Mouse (Mus musculus) MEL (cell line): Measurements from ENCODE around the gene Cep55. TPM values are rescaled to one million over a fixed set of nuclear protein-coding genes. Genes with fewer than 3 reads are reported as not detected.

ENCODE experiments used
- DNase-seq: peaks from one replicate; pipeline ENCODE4 v3.0.0; 2011; ENCODE audit warnings: low read depth, low spot score
- H3K27ac ChIP-seq: 2 replicates; pipeline ENCODE4 v1.5.1; 2012; ENCODE audit warnings: low read depth, mild to moderate bottlenecking, control low read depth, low read length, moderate library complexity; ENCODE audit not compliant: control insufficient read depth
- H3K27me3 ChIP-seq, 2 experiments: fragments of 150-350 bp in 1 of 2; sonication (generic) in 1 of 2; 2 replicates each; pipeline ENCODE4 v1.6.1; 2012; ENCODE audit warnings: low read length in 2 of 2, mild to moderate bottlenecking in 2 of 2, improper control_type of control experiment in 1 of 2, moderate library complexity in 1 of 2; ENCODE audit not compliant: insufficient read depth in 2 of 2, control insufficient read depth in 1 of 2
- H3K36me3 ChIP-seq, 2 experiments: 2 replicates each; pipeline ENCODE4 v1.6.1; 2012 to 2014; ENCODE audit warnings: low read length in 2 of 2, improper control_type of control experiment in 1 of 2, inconsistent platforms in 1 of 2, mild to moderate bottlenecking in 1 of 2; ENCODE audit not compliant: insufficient read depth in 2 of 2, control insufficient read depth in 1 of 2
- H3K4me1 ChIP-seq, 2 experiments: fragments of 150-350 bp in 1 of 2; sonication (generic) in 1 of 2; 2 replicates each; pipeline ENCODE4 v1.6.1; 2012; ENCODE audit warnings: low read length in 2 of 2, improper control_type of control experiment in 1 of 2, mild to moderate bottlenecking in 1 of 2; ENCODE audit not compliant: insufficient read depth in 2 of 2, control insufficient read depth in 1 of 2
- H3K4me3 ChIP-seq, 2 experiments: fragments of 150-350 bp in 1 of 2; sonication (generic) in 1 of 2; 2 replicates each; pipeline ENCODE4 v1.5.1; 2012; ENCODE audit warnings: low read depth in 2 of 2, low read length in 2 of 2, mild to moderate bottlenecking in 2 of 2, moderate library complexity in 2 of 2, control low read depth in 1 of 2, improper control_type of control experiment in 1 of 2; ENCODE audit not compliant: control insufficient read depth in 1 of 2, insufficient read depth in 1 of 2
- H3K79me2 ChIP-seq: 2 replicates; pipeline ENCODE4 v1.6.1; 2012; ENCODE audit warnings: mild to moderate bottlenecking, low read length, moderate library complexity; ENCODE audit not compliant: control insufficient read depth, poor library complexity, insufficient read depth
- H3K9ac ChIP-seq: 2 replicates; pipeline ENCODE4 v1.6.1; 2012; ENCODE audit warnings: low read depth, mild to moderate bottlenecking, control low read depth, low read length, moderate library complexity; ENCODE audit not compliant: control insufficient read depth, poor library complexity, severe bottlenecking
- H3K9me3 ChIP-seq: fragments of 150-350 bp; sonication (generic); replicated peaks from 2 replicates; pipeline ENCODE4 v1.6.1; 2012; ENCODE audit warnings: mild to moderate bottlenecking, low read length, improper control_type of control experiment, moderate library complexity; ENCODE audit not compliant: insufficient read depth
- BHLHE40 ChIP-seq: IDR thresholded peaks from 2 replicates; pipeline ENCODE4 v1.6.1; 2012; ENCODE audit warnings: low read depth, mild to moderate bottlenecking, inconsistent platforms, low read length, improper control_type of control experiment, borderline replicate concordance
- CTCF ChIP-seq, 3 experiments: IDR thresholded peaks in 2 of 3; conservative IDR thresholded peaks in 1 of 3; 2 replicates each; pipeline ENCODE4 v1.5.1; 2011 to 2012; ENCODE audit warnings: low read length in 3 of 3, low read depth in 2 of 3, mild to moderate bottlenecking in 2 of 3, improper control_type of control experiment in 1 of 3, inconsistent platforms in 1 of 3, mixed read lengths in 1 of 3, moderate library complexity in 1 of 3; ENCODE audit not compliant: control insufficient read depth in 1 of 3, insufficient read depth in 1 of 3, poor library complexity in 1 of 3, severe bottlenecking in 1 of 3
- ELF1 ChIP-seq: IDR thresholded peaks from 2 replicates; pipeline ENCODE4 v1.6.1; 2014; ENCODE audit warnings: low read depth, mild to moderate bottlenecking, inconsistent platforms, low read length, improper control_type of control experiment, moderate library complexity
- ETS1 ChIP-seq: IDR thresholded peaks from 2 replicates; pipeline ENCODE4 v1.6.1; 2012; ENCODE audit warnings: low read depth, mild to moderate bottlenecking, inconsistent platforms, low read length, improper control_type of control experiment, moderate library complexity
- HCFC1 ChIP-seq: IDR thresholded peaks from 2 replicates; pipeline ENCODE4 v1.6.1; 2012; ENCODE audit warnings: low read depth, mild to moderate bottlenecking, inconsistent platforms, low read length, improper control_type of control experiment, moderate library complexity
- JUND ChIP-seq: IDR thresholded peaks from 2 replicates; pipeline ENCODE4 v1.6.1; 2011; ENCODE audit warnings: low read depth, mild to moderate bottlenecking, improper control_type of control experiment, low read length
- MAFK ChIP-seq: IDR thresholded peaks from 2 replicates; pipeline ENCODE4 v1.6.1; 2011; ENCODE audit warnings: low read depth, mild to moderate bottlenecking, low read length, improper control_type of control experiment, borderline replicate concordance
- MAX ChIP-seq: IDR thresholded peaks from 2 replicates; pipeline ENCODE4 v1.6.1; 2011; ENCODE audit warnings: low read length, improper control_type of control experiment
- MAZ ChIP-seq: IDR thresholded peaks from 2 replicates; pipeline ENCODE4 v1.6.1; 2012; ENCODE audit warnings: low read depth, mild to moderate bottlenecking, inconsistent platforms, low read length, improper control_type of control experiment
- MEF2A ChIP-seq: IDR thresholded peaks from 2 replicates; pipeline ENCODE4 v1.6.1; 2014; ENCODE audit warnings: low read depth, mild to moderate bottlenecking, inconsistent platforms, low read length, improper control_type of control experiment; ENCODE audit not compliant: poor library complexity, insufficient replicate concordance, severe bottlenecking; ENCODE audit errors: extremely low read depth
- MYB ChIP-seq: IDR thresholded peaks from 2 replicates; pipeline ENCODE4 v1.6.1; 2011; ENCODE audit warnings: mild to moderate bottlenecking, low read depth, low read length, improper control_type of control experiment
- NRF1 ChIP-seq: IDR thresholded peaks from 2 replicates; pipeline ENCODE4 v1.6.1; 2014; ENCODE audit warnings: low read depth, mild to moderate bottlenecking, inconsistent platforms, low read length, improper control_type of control experiment, moderate library complexity; ENCODE audit not compliant: poor library complexity, insufficient read depth, severe bottlenecking
- POLR2A ChIP-seq, 2 experiments: IDR thresholded peaks; 2 replicates each; pipeline ENCODE4 v1.6.1; 2011 to 2012; ENCODE audit warnings: low read length in 2 of 2, mild to moderate bottlenecking in 2 of 2, control low read depth in 1 of 2, improper control_type of control experiment in 1 of 2, low read depth in 1 of 2, moderate library complexity in 1 of 2; ENCODE audit not compliant: control insufficient read depth in 1 of 2, insufficient read depth in 1 of 2, poor library complexity in 1 of 2
- RAD21 ChIP-seq: IDR thresholded peaks from 2 replicates; pipeline ENCODE4 v1.6.1; 2011; ENCODE audit warnings: mild to moderate bottlenecking, low read depth, low read length, improper control_type of control experiment
- RCOR1 ChIP-seq: IDR thresholded peaks from 2 replicates; pipeline ENCODE4 v1.6.1; 2012; ENCODE audit warnings: low read depth, mild to moderate bottlenecking, inconsistent platforms, low read length, improper control_type of control experiment
- SIN3A ChIP-seq: IDR thresholded peaks from 2 replicates; pipeline ENCODE4 v1.6.1; 2012; ENCODE audit warnings: low read length, improper control_type of control experiment, inconsistent platforms
- TBP ChIP-seq: IDR thresholded peaks from 2 replicates; pipeline ENCODE4 v1.8.0; 2011; ENCODE audit warnings: low read depth, low read length, improper control_type of control experiment
- TCF12 ChIP-seq: IDR thresholded peaks from 2 replicates; pipeline ENCODE4 v1.6.1; 2014; ENCODE audit warnings: low read depth, mild to moderate bottlenecking, inconsistent platforms, low read length, improper control_type of control experiment, moderate library complexity
- UBTF ChIP-seq: IDR thresholded peaks from 2 replicates; pipeline ENCODE4 v1.6.1; 2012; ENCODE audit warnings: low read depth, mild to moderate bottlenecking, inconsistent platforms, low read length, improper control_type of control experiment, moderate library complexity, borderline replicate concordance; ENCODE audit not compliant: insufficient read depth
- USF2 ChIP-seq, 2 experiments: IDR thresholded peaks; 2 replicates each; pipeline ENCODE4 v1.6.1; 2011 to 2012; ENCODE audit warnings: improper control_type of control experiment in 2 of 2, low read length in 2 of 2, borderline replicate concordance in 1 of 2, inconsistent platforms in 1 of 2, low read depth in 1 of 2, mild to moderate bottlenecking in 1 of 2; ENCODE audit not compliant: insufficient read depth in 1 of 2
- ZC3H11A ChIP-seq: IDR thresholded peaks from 2 replicates; pipeline ENCODE4 v1.6.1; 2012; ENCODE audit warnings: low read depth, mild to moderate bottlenecking, inconsistent platforms, low read length, improper control_type of control experiment
- polyA plus RNA-seq, 2 experiments: library from polyadenylated mRNA; stranded (reverse) in 1 of 2; unstranded in 1 of 2; fragments of >175 nt in 1 of 2; fragments of >200 nt in 1 of 2; gene quantifications; 2 replicates each; pipeline versions ENCODE4 v1.2.1 to v1.2.4; 2012; ENCODE audit warnings: low replicate concordance in 2 of 2, low read depth in 1 of 2; ENCODE audit not compliant: insufficient read length in 2 of 2, insufficient read depth in 1 of 2, missing spikeins in 1 of 2
- total RNA-seq: library from RNA; depleted of rRNA; stranded (reverse); fragments of 300-350 nt; gene quantifications from 2 replicates; pipeline ENCODE4 v1.2.3, GENCODE M21; 2012

The Cep55 gene
- total and polyA plus RNA-seq, 3 experiments, result 11.1 to 17.1 TPM; not detected in 1

DNA sequence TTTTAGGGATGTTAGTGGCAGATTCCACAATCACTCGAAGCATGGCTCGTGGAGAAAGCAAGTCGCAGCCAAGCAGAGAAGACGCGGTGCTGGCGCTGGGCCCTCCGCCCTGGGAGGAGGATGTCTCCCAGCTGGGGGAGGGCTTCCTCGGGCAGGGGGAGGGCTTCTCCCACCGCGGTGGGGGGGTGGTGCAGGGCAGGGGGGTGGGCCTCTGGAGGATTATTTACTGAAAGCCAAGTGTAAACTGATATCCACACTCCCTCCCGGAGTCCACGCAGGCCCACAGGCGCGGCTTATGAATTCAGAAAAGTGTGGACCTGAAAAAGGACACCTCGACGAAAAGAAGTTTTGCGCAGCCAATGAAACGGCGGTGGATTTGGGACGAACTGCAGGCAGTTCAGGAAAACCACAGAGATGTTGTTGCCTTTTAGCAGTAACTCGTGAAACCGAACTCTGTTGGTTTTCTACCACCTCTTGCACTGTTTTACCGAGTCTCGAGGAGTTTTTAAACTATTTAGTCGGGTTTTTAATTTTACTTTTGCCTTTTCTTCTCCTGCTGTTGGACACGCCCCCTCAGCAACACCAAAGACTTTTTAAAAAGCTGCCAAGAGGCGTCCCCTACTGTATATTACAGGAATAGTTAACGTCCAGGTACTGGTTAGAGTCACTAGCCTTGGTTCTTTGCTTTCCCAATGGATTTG is 11.4 kb upstream of the Cep55 start, which contains the start of gene Myof:
Gene Myof (minus strand): TSS at position 297 of the 701 bp plus-strand sequence.
- H3K36me3 ChIP-seq, result no peaks in the 10 kb centered on the region
- H3K4me3 ChIP-seq, result no peak within 1 kb of the TSS
- H3K27me3 ChIP-seq, result peaks cover 0 to 2% of the 10 kb centered on the region in 2 experiments; a peak in 1 of 4 replicates
- H3K27ac ChIP-seq, result no peak within 1 kb of the TSS
- TF ChIP-seq ZC3H11A, result no peak
- TF ChIP-seq ETS1, result no peak
- TF ChIP-seq TBP, result no peak
- TF ChIP-seq UBTF, result no peak
- no peak for TF ChIP-seq JUND
- TF ChIP-seq RCOR1, result no peak
- TF ChIP-seq ELF1, result no peak
- TF ChIP-seq MAX, result no peak
- TF ChIP-seq SIN3A, result no peak
- no peak for TF ChIP-seq CTCF (IDR thresholded peaks at IDR 0.05 in 2 of 3, conservative IDR thresholded peaks at IDR 0.05 in 1 of 3; ENCODE audit: control insufficient read depth in 1 of 3, insufficient read depth in 1 of 3, low read depth in 2 of 3, low read length in 3 of 3, poor library complexity in 1 of 3, severe bottlenecking in 1 of 3)
- no peak for TF ChIP-seq MYB
- TF ChIP-seq MEF2A, result no peak
- no peak for TF ChIP-seq MAFK
- no peak for TF ChIP-seq POLR2A (IDR thresholded peaks at IDR 0.05; ENCODE audit: control insufficient read depth in 1 of 2, insufficient read depth in 1 of 2, low read depth in 1 of 2, low read length in 2 of 2, poor library complexity in 1 of 2)
- TF ChIP-seq USF2 (IDR thresholded peaks at IDR 0.05; ENCODE audit: borderline replicate concordance in 1 of 2, insufficient read depth in 1 of 2, low read depth in 1 of 2, low read length in 2 of 2), result no peak
- no peak for TF ChIP-seq TCF12
- no peak for TF ChIP-seq HCFC1
- TF ChIP-seq NRF1, result no peak
- no peaks in the 10 kb centered on the region for H3K79me2 ChIP-seq
- no peaks in the 10 kb centered on the region for H3K9me3 ChIP-seq
- DNase-seq, result no peak
- no peaks in the 10 kb centered on the region for H3K4me1 ChIP-seq
- H3K9ac ChIP-seq, result no peak within 1 kb of the TSS

DNA sequence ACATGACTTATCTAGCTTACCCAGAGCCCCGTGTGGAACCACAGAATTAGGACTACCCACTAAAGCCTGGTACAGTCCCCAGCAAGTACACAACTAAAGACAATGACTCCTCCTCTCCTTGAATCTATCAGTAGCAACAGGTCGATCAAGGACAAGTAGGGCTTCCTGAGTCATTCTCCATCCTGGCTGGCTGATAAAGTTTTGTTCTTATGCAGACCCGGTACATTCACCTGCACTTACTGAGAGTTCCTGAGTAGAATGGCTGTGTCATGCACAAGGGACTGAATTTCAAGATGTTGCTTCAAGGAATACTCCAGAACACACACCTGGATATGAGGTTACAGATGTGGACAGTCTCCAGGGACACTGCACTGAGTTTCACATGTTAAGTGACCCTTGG is 9.6 kb upstream of the Cep55 start:
- H3K4me3 ChIP-seq, result no peak overlapping the region
- DNase-seq, result no peak
- H3K79me2 ChIP-seq, result no peaks in the 10 kb centered on the region
- no peaks in the 10 kb centered on the region for H3K4me1 ChIP-seq
- no peaks in the 10 kb centered on the region for H3K9me3 ChIP-seq
- no peak overlapping the region for H3K27ac ChIP-seq
- H3K36me3 ChIP-seq, result no peaks in the 10 kb centered on the region
- peaks cover 0 to 2% of the 10 kb centered on the region in 2 experiments; a peak in 1 of 4 replicates for H3K27me3 ChIP-seq
- no peak overlapping the region for H3K9ac ChIP-seq
- TF ChIP-seq JUND (no peak), ETS1 (no peak), BHLHE40 (no peak), SIN3A (no peak), RAD21 (no peak), MAFK (no peak), MAZ (no peak)
- TF ChIP-seq, all 39 proteins: peak for 0
